In genomic region chrX:152143941-152144741, GRCm38 (mm10) we compare ENCODE assay signal across 8 mouse cellular contexts. TPM values are rescaled to one million over a fixed set of nuclear protein-coding genes. Genes with fewer than 3 reads are reported as not detected.
DNase-seq lines count a peak whose midpoint lies in the region; ATAC-seq and TF ChIP-seq lines count a peak whose summit lies in the region.

Gene Iqsec2, plus strand, starts transcription at chrX:152144268.

- H3K4me1 ChIP-seq in testis, adult 2 months (ENCODE audit: control insufficient read depth, insufficient read depth, low read length) = peaks cover 2% of the 10 kb centered on the region; the same call in 1 of the 2 replicates
- H3K4me1 ChIP-seq in intestine, embryonic 14.5 days (replicated peaks; ENCODE audit: control insufficient read depth, insufficient read depth, low read length) = no peaks in the 10 kb centered on the region
- peaks cover 18% of the 10 kb centered on the region for H3K4me1 ChIP-seq in limb, embryonic 15.5 days
- peaks cover 18% of the 10 kb centered on the region for H3K4me1 ChIP-seq in midbrain, embryonic 16.5 days (ENCODE audit: control insufficient read depth, insufficient read depth, low read length)

- peak within 1 kb of the TSS; percentile 56 for H3K4me3 ChIP-seq in testis, adult 2 months (ENCODE audit: control insufficient read depth, low read depth, low read length)
- peak within 1 kb of the TSS; percentile 50 for H3K4me3 ChIP-seq in intestine, embryonic 14.5 days (ENCODE audit: low read depth, low read length)
- peak within 1 kb of the TSS; percentile 59 for H3K4me3 ChIP-seq in limb, embryonic 15.5 days
- H3K4me3 ChIP-seq in midbrain, embryonic 16.5 days (ENCODE audit: low read depth, low read length) = peak within 1 kb of the TSS; percentile 61

- peak; percentile 80 for ATAC-seq in intestine, embryonic 14.5 days (replicated peaks; ENCODE audit: low FRiP score, low TSS enrichment, low read depth)
- ATAC-seq in limb, embryonic 15.5 days (ENCODE audit: insufficient number of reproducible peaks, low FRiP score, low TSS enrichment, low read depth) = peak; percentile 43; the same call in 1 of the 2 replicates
- peak; percentile 75 for ATAC-seq in midbrain, embryonic 16.5 days
- no peak for ATAC-seq in erythroid progenitor cell, adult 5-6 weeks (replicated peaks; ENCODE audit: low FRiP score, poor library complexity, severe bottlenecking)

- no peak for TF ChIP-seq CTCF in testis, adult 2 months (IDR thresholded peaks at IDR 0.05; ENCODE audit: control insufficient read depth, insufficient read depth, insufficient replicate concordance, low read depth, low read length)

- H3K4me2 ChIP-seq in intestine, embryonic 14.5 days (ENCODE audit: low read length) = peak within 1 kb of the TSS; percentile 70
- peak within 1 kb of the TSS; percentile 71 for H3K4me2 ChIP-seq in limb, embryonic 15.5 days
- peak within 1 kb of the TSS; percentile 55 for H3K4me2 ChIP-seq in midbrain, embryonic 16.5 days (ENCODE audit: low read length)

- H3K36me3 ChIP-seq in testis, adult 2 months (ENCODE audit: control insufficient read depth, insufficient read depth, low read length) = no peaks in the 10 kb centered on the region
- no peaks in the 10 kb centered on the region for H3K36me3 ChIP-seq in intestine, embryonic 14.5 days (ENCODE audit: control insufficient read depth, insufficient read depth, low read length)
- no peaks in the 10 kb centered on the region for H3K36me3 ChIP-seq in limb, embryonic 15.5 days
- H3K36me3 ChIP-seq in midbrain, embryonic 16.5 days (ENCODE audit: control insufficient read depth, insufficient read depth, low read length) = no peaks in the 10 kb centered on the region

- TF ChIP-seq POLR2A in testis, adult 2 months (IDR thresholded peaks at IDR 0.05; ENCODE audit: control insufficient read depth, low read depth, low read length) = no peak

- no peaks in the 10 kb centered on the region for H3K27me3 ChIP-seq in testis, adult 2 months (ENCODE audit: control insufficient read depth, insufficient read depth, low read length)
- peaks cover 44% of the 10 kb centered on the region for H3K27me3 ChIP-seq in intestine, embryonic 14.5 days (replicated peaks; ENCODE audit: control insufficient read depth, insufficient read depth, low read length)
- H3K27me3 ChIP-seq in limb, embryonic 15.5 days = peaks cover 60% of the 10 kb centered on the region
- H3K27me3 ChIP-seq in midbrain, embryonic 16.5 days (ENCODE audit: control insufficient read depth, insufficient read depth, low read depth, low read length) = peaks cover 35% of the 10 kb centered on the region

- H3K9me3 ChIP-seq in intestine, embryonic 14.5 days (ENCODE audit: control insufficient read depth, low read length) = no peaks in the 10 kb centered on the region
- H3K9me3 ChIP-seq in limb, embryonic 15.5 days = no peaks in the 10 kb centered on the region
- H3K9me3 ChIP-seq in midbrain, embryonic 16.5 days (replicated peaks; ENCODE audit: control insufficient read depth, low read length, poor library complexity, severe bottlenecking) = no peaks in the 10 kb centered on the region

- WGBS in intestine, embryonic 14.5 days = 4% methylated on average over 23 of the region's 78 CpGs
- 11% methylated on average over 37 of the region's 78 CpGs for WGBS in limb, embryonic 15.5 days
- 23% methylated on average over 20 of the region's 78 CpGs for WGBS in midbrain, embryonic 16.5 days

- no peak for DNase-seq in testis, postnatal 14 days (ENCODE audit: low spot score)
- DNase-seq in cerebellum, postnatal 10 days = peak; percentile 53 to 62
- DNase-seq in gastrocnemius, postnatal 25 days = peak; percentile 20
- DNase-seq in intestine, embryonic 14.5 days (ENCODE audit: low spot score) = peak; percentile 63

- peak within 1 kb of the TSS; percentile 45 for H3K9ac ChIP-seq in intestine, embryonic 14.5 days (ENCODE audit: low read length)
- peak within 1 kb of the TSS; percentile 40 for H3K9ac ChIP-seq in limb, embryonic 15.5 days
- peak within 1 kb of the TSS; percentile 73 for H3K9ac ChIP-seq in midbrain, embryonic 16.5 days (ENCODE audit: low read depth, low read length)

- H3K27ac ChIP-seq in testis, adult 2 months (ENCODE audit: control insufficient read depth, insufficient read depth, low read depth, low read length) = no peak within 1 kb of the TSS
- no peak within 1 kb of the TSS for H3K27ac ChIP-seq in intestine, embryonic 14.5 days (ENCODE audit: low read depth)
- no peak within 1 kb of the TSS for H3K27ac ChIP-seq in limb, embryonic 15.5 days
- peak within 1 kb of the TSS; percentile 38 for H3K27ac ChIP-seq in midbrain, embryonic 16.5 days (ENCODE audit: low read length)

RNA-seq across cellular contexts. Expression of gene Iqsec2, which starts in this region (rescaled TPM):
- polyA plus RNA-seq in testis, adult 2 months (2012; rRNA removed) = 1.5 and 1.9 TPM in 2 replicates
- 10 to 100 TPM; 23.1 to 28.2 TPM for total RNA-seq in gastrocnemius, postnatal 25 days (2021)
- polyA plus RNA-seq in intestine, embryonic 14.5 days (2014; fragmentation: Nextera tagmentation; extraction: Ambion mirVana) = 3.4 and 3.5 TPM in 2 replicates
- polyA plus RNA-seq in limb, embryonic 15.5 days (2015; fragmentation: Nextera tagmentation; extraction: Ambion mirVana) = 3.9 and 4.0 TPM in 2 replicates
- 4.9 and 5.1 TPM in 2 replicates for polyA plus RNA-seq in midbrain, embryonic 16.5 days (2015; fragmentation: Nextera tagmentation; extraction: Ambion mirVana)
- total RNA-seq in erythroid progenitor cell, adult 5-6 weeks (2015; ENCODE audit: low replicate concordance) = 2.1 TPM in 1 of 2 replicates, not detected in the other
- under 0.01 TPM in 1 of 2 replicates, not detected in the other for total RNA-seq in erythroid progenitor cell, adult 5-6 weeks (2017; ENCODE audit: low replicate concordance)

Comparison
In these comparisons a context has a peak if more than half of its experiments do, and no peak if none do; other contexts are left out.
1. RNA of gene Iqsec2 (total RNA-seq): 23.1 to 28.2 TPM in gastrocnemius, postnatal 25 days; under 0.01 to 2.1 TPM in erythroid progenitor cell, adult 5-6 weeks; every median in the first group is over 4 times any median in the second.
2. Peak in every context shown above with its lines, with median percentiles within 50 percentile points of each other: H3K4me3 ChIP-seq, H3K4me2 ChIP-seq and H3K9ac ChIP-seq.